ENCODE assay signal across 26 mouse cellular contexts in genomic region chr10:46356775-46357174, GRCm38 (mm10).
"Had no signal": no experiment of that assay in that cellular context is flagged by ENCODE, and none has a peak within 500 bp of the region (broad histone marks: within the 10 kb centered on the region; RNA-seq: fewer than 3 reads in every experiment).

No protein-coding gene starts in this region.

- DNase-seq: gastrocnemius, postnatal 14 days; gastrocnemius, postnatal 36 days; heart, adult 11 months; heart, adult 2 months; heart, postnatal 14 days; heart, postnatal 36 days; kidney, adult 11 months; kidney, adult 2 months; kidney, adult 9 months; kidney, postnatal 14 days; kidney, postnatal 36 days; left cerebral cortex, postnatal 4 days had no signal

- H3K9me3 ChIP-seq: heart, embryonic 13.5 days; heart, embryonic 15.5 days; hindbrain, embryonic 13.5 days; hindbrain, embryonic 15.5 days; kidney, embryonic 15.5 days; limb, embryonic 13.5 days; limb, embryonic 15.5 days; liver, embryonic 15.5 days had no signal

- ATAC-seq: hindbrain, postnatal 0 days; intestine, embryonic 16.5 days had no signal

- H3K27me3 ChIP-seq: heart, embryonic 13.5 days; heart, embryonic 15.5 days; hindbrain, embryonic 13.5 days; hindbrain, embryonic 15.5 days; kidney, embryonic 15.5 days; limb, embryonic 13.5 days; limb, embryonic 15.5 days; liver, embryonic 15.5 days had no signal

- H3K4me3 ChIP-seq: heart, adult 2 months; heart, embryonic 13.5 days; heart, embryonic 15.5 days; hindbrain, embryonic 13.5 days; hindbrain, embryonic 15.5 days; kidney, embryonic 15.5 days; layer of hippocampus, adult 2 months; left cerebral cortex, adult 2 months; limb, embryonic 13.5 days; limb, embryonic 15.5 days; liver, embryonic 15.5 days had no signal

- H3K4me2 ChIP-seq: heart, embryonic 11.5 days; heart, embryonic 13.5 days; heart, embryonic 15.5 days; hindbrain, embryonic 13.5 days; hindbrain, embryonic 15.5 days; kidney, embryonic 15.5 days; limb, embryonic 13.5 days; limb, embryonic 15.5 days; liver, embryonic 15.5 days had no signal

- H3K36me3 ChIP-seq: heart, embryonic 13.5 days; heart, embryonic 15.5 days; hindbrain, embryonic 13.5 days; hindbrain, embryonic 15.5 days; kidney, embryonic 15.5 days; limb, embryonic 13.5 days; limb, embryonic 15.5 days; liver, embryonic 15.5 days had no signal

- H3K4me1 ChIP-seq: heart, embryonic 13.5 days; heart, embryonic 15.5 days; hindbrain, embryonic 13.5 days; hindbrain, embryonic 15.5 days; kidney, embryonic 15.5 days; limb, embryonic 13.5 days; limb, embryonic 15.5 days; liver, embryonic 15.5 days had no signal

- H3K9ac ChIP-seq: heart, embryonic 13.5 days; heart, embryonic 15.5 days; hindbrain, embryonic 13.5 days; hindbrain, embryonic 15.5 days; kidney, embryonic 15.5 days; limb, embryonic 13.5 days; limb, embryonic 15.5 days; liver, embryonic 15.5 days had no signal

- H3K27ac ChIP-seq: heart, adult 2 months; heart, embryonic 13.5 days; heart, embryonic 15.5 days; hindbrain, embryonic 13.5 days; hindbrain, embryonic 15.5 days; hindbrain, postnatal 0 days; kidney, embryonic 15.5 days; kidney, postnatal 0 days; layer of hippocampus, adult 2 months; left cerebral cortex, adult 2 months; limb, embryonic 13.5 days; limb, embryonic 15.5 days; liver, embryonic 15.5 days had no signal
